Mouse (Mus musculus): ENCODE measurements around the gene Gm28308. TPM values are rescaled to one million over a fixed set of nuclear protein-coding genes. Genes with fewer than 3 reads are reported as not detected.

Gene Gm28308
- total and polyA plus RNA-seq, 3 experiments = not detected

- H3K9me3 ChIP-seq (replicated peaks; ENCODE audit: insufficient read depth, low read length) = no peaks in the 10 kb centered on the region
- TF ChIP-seq NRF1 (IDR thresholded peaks at IDR 0.05; ENCODE audit: insufficient read depth, low read depth, low read length, poor library complexity, severe bottlenecking) (no peak), CTCF (IDR thresholded peaks at IDR 0.05 in 2 of 3, conservative IDR thresholded peaks at IDR 0.05 in 1 of 3; ENCODE audit: control insufficient read depth in 1 of 3, insufficient read depth in 1 of 3, low read depth in 2 of 3, low read length in 3 of 3, poor library complexity in 1 of 3, severe bottlenecking in 1 of 3) (no peak), MAX (IDR thresholded peaks at IDR 0.05; ENCODE audit: low read length) (no peak), MEF2A (IDR thresholded peaks at IDR 0.05; ENCODE audit: extremely low read depth, insufficient replicate concordance, low read depth, low read length, poor library complexity, severe bottlenecking) (no peak), USF2 (IDR thresholded peaks at IDR 0.05; ENCODE audit: borderline replicate concordance in 1 of 2, insufficient read depth in 1 of 2, low read depth in 1 of 2, low read length in 2 of 2) (no peak)
- H3K79me2 ChIP-seq (ENCODE audit: control insufficient read depth, insufficient read depth, low read length, poor library complexity) = no peaks in the 10 kb centered on the region
- no peak for DNase-seq (ENCODE audit: low read depth, low spot score)
- H3K4me3 ChIP-seq (ENCODE audit: control insufficient read depth in 1 of 2, insufficient read depth in 1 of 2, low read depth in 2 of 2, low read length in 2 of 2) = no peak overlapping the region
- H3K27me3 ChIP-seq (ENCODE audit: control insufficient read depth in 1 of 2, insufficient read depth in 2 of 2, low read length in 2 of 2) = no peaks in the 10 kb centered on the region
- H3K9ac ChIP-seq (ENCODE audit: control insufficient read depth, low read depth, low read length, poor library complexity, severe bottlenecking) = no peak overlapping the region
- H3K27ac ChIP-seq (ENCODE audit: control insufficient read depth, low read depth, low read length) = no peak overlapping the region
- no peaks in the 10 kb centered on the region for H3K36me3 ChIP-seq (ENCODE audit: control insufficient read depth in 1 of 2, insufficient read depth in 2 of 2, low read length in 2 of 2)
- H3K4me1 ChIP-seq (ENCODE audit: control insufficient read depth in 1 of 2, insufficient read depth in 2 of 2, low read length in 2 of 2) = no peaks in the 10 kb centered on the region
Measured at GRCm38 (mm10) chr6:52205638-52206621, 7.2 kb downstream of the Gm28308 start.

- Histone ChIP-seq H3K4me3 (ENCODE audit: control insufficient read depth in 1 of 2, insufficient read depth in 1 of 2, low read depth in 2 of 2, low read length in 2 of 2) (no peak overlapping the region), H3K4me1 (ENCODE audit: control insufficient read depth in 1 of 2, insufficient read depth in 2 of 2, low read length in 2 of 2) (no peaks in the 10 kb centered on the region), H3K9me3 (replicated peaks; ENCODE audit: insufficient read depth, low read length) (no peaks in the 10 kb centered on the region), H3K36me3 (ENCODE audit: control insufficient read depth in 1 of 2, insufficient read depth in 2 of 2, low read length in 2 of 2) (no peaks in the 10 kb centered on the region), H3K27ac (ENCODE audit: control insufficient read depth, low read depth, low read length) (no peak overlapping the region), H3K9ac (ENCODE audit: control insufficient read depth, low read depth, low read length, poor library complexity, severe bottlenecking) (no peak overlapping the region), H3K27me3 (ENCODE audit: control insufficient read depth in 1 of 2, insufficient read depth in 2 of 2, low read length in 2 of 2) (no peaks in the 10 kb centered on the region), H3K79me2 (ENCODE audit: control insufficient read depth, insufficient read depth, low read length, poor library complexity) (no peaks in the 10 kb centered on the region)
- DNase-seq (ENCODE audit: low read depth, low spot score) = no peak
- no peak for TF ChIP-seq EP300 (IDR thresholded peaks at IDR 0.05; ENCODE audit: low read depth in 1 of 2, low read length in 2 of 2)
- no peak for TF ChIP-seq ELF1 (IDR thresholded peaks at IDR 0.05; ENCODE audit: low read depth, low read length)
- no peak for TF ChIP-seq HCFC1 (IDR thresholded peaks at IDR 0.05; ENCODE audit: low read depth, low read length)
- no peak for TF ChIP-seq MYC (IDR thresholded peaks at IDR 0.05; ENCODE audit: low read depth, low read length)
- TF ChIP-seq RAD21 (IDR thresholded peaks at IDR 0.05; ENCODE audit: low read depth, low read length) = no peak
- TF ChIP-seq GATA1 (IDR thresholded peaks at IDR 0.05; ENCODE audit: low read depth, low read length) = no peak
- TF ChIP-seq ZC3H11A (IDR thresholded peaks at IDR 0.05; ENCODE audit: low read depth, low read length) = no peak
- no peak for TF ChIP-seq MAX (IDR thresholded peaks at IDR 0.05; ENCODE audit: low read length)
- no peak for TF ChIP-seq RCOR1 (IDR thresholded peaks at IDR 0.05; ENCODE audit: low read depth, low read length)
Measured at GRCm38 (mm10) chr6:52205221-52205620, 7.9 kb downstream of the Gm28308 start.
